Mouse (Mus musculus) embryonic facial prominence, embryonic 15.5 days (tissue): Measurements from ENCODE around the gene Dsp. TPM values are rescaled to one million over a fixed set of nuclear protein-coding genes. Genes with fewer than 3 reads are reported as not detected.

Experiments used
- ATAC-seq: fragments of 200-750 bp; cut with Nextera tagmentation; 2 replicates; pipeline ENCODE4 v1.8.0; 2017; ENCODE audit warnings: low read depth, moderate TSS enrichment; ENCODE audit not compliant: insufficient number of reproducible peaks, low FRiP score, low TSS enrichment
- H3K27ac ChIP-seq: fragments of 300-500 bp; sonication (generic); replicated peaks from 2 replicates; pipeline ENCODE4 v1.5.1; 2015; ENCODE audit warnings: mild to moderate bottlenecking, inconsistent platforms
- H3K27me3 ChIP-seq: fragments of 300-500 bp; sonication (generic); 2 replicates; pipeline ENCODE4 v1.6.1; 2015; ENCODE audit warnings: inconsistent platforms
- H3K36me3 ChIP-seq: fragments of 300-500 bp; sonication (generic); 2 replicates; pipeline ENCODE4 v1.6.1; 2015; ENCODE audit warnings: mild to moderate bottlenecking, inconsistent platforms
- H3K4me1 ChIP-seq: fragments of 300-500 bp; sonication (generic); 2 replicates; pipeline ENCODE4 v1.6.1; 2015; ENCODE audit warnings: inconsistent platforms
- H3K4me2 ChIP-seq: fragments of 300-500 bp; sonication (generic); replicated peaks from 2 replicates; pipeline ENCODE4 v1.6.1; 2015; ENCODE audit warnings: mild to moderate bottlenecking, inconsistent platforms
- H3K4me3 ChIP-seq: fragments of 300-500 bp; sonication (generic); replicated peaks from 2 replicates; pipeline ENCODE4 v1.5.1; 2015; ENCODE audit warnings: mild to moderate bottlenecking, inconsistent platforms
- H3K9ac ChIP-seq: fragments of 300-500 bp; sonication (generic); 2 replicates; pipeline ENCODE4 v1.6.1; 2015; ENCODE audit warnings: inconsistent platforms
- H3K9me3 ChIP-seq: fragments of 300-500 bp; sonication (generic); replicated peaks from 2 replicates; pipeline ENCODE4 v1.6.1; 2016; ENCODE audit warnings: inconsistent platforms
- WGBS: fragments of 180-500 bp; shearing (Covaris S2); methylation state at CpG from one replicate; pipeline ENCODE4 v1.1.7; 2015; 5-methylcytosine and 5-hydroxymethylcytosine counted together
- polyA plus RNA-seq: library from polyadenylated mRNA; unstranded; fragments of >200 nt; fragmentation: Nextera tagmentation; extraction: Ambion mirVana; gene quantifications from 2 replicates; pipeline ENCODE4 v1.2.1, GENCODE M21; 2015

Dsp gene
- polyA plus RNA-seq, 1 experiment from 2014 or later = 48.5 TPM

DNA sequence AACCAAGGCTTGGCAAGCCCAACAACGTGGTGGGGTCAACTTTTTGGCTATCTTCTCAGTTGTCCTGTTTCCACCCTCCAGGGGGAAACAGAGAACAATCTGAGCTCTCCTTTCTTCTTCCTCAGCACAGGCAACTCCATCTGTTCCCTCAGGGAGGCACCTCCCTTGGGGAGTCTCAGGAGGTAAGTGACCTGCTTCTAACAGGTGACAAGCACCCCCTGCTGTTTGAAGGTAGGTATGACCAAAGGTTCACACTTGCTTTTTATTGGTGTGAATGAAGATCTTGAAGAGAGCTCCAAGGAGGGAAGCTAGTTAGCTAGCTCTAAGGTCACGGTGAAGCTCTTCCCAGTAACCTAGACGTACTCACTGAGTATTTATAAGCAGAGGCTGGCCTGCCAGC is 84.3 kb downstream of the Dsp start:
- Histone ChIP-seq H3K4me3 (no peak overlapping the region), H3K9me3 (no peaks in the 10 kb centered on the region), H3K27me3 (no peaks in the 10 kb centered on the region), H3K4me2 (no peak overlapping the region), H3K4me1 (no peaks in the 10 kb centered on the region), H3K36me3 (no peaks in the 10 kb centered on the region), H3K27ac (no peak overlapping the region), H3K9ac (no peak overlapping the region)
- ATAC-seq = no peak
- 69% methylated on average over 3 of the region's 3 CpGs for WGBS

DNA sequence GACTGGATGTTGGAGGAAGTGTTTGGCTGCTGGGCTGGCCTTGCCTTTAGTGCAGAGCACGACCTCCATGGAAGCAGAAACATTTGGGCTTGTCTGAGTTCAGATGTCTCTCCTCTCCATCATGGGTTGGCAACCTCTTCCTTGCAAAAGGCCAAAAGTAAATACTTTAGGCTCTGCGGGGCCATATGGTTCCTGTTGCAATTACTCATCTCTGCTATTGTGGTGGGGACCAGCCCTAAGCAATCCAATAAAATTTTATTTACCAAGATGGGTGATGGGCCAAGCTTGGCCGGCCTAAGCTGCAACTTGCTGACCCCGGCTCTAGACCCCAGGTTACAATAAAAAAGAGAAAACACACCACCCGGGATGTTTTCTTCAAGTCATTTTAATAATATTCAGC is 97.1 kb downstream of the Dsp start:
- Histone ChIP-seq H3K27ac (no peak overlapping the region), H3K9me3 (no peaks in the 10 kb centered on the region), H3K4me3 (no peak overlapping the region), H3K4me2 (no peak overlapping the region), H3K36me3 (no peaks in the 10 kb centered on the region), H3K27me3 (no peaks in the 10 kb centered on the region), H3K4me1 (no peaks in the 10 kb centered on the region), H3K9ac (no peak overlapping the region)
- no peak for ATAC-seq
- 79% methylated on average over 5 of the region's 5 CpGs for WGBS

Other genes with a start within 250 kb of the Dsp start
- 130 and 131 TPM in 2 replicates for gene Ssr1, start 157.1 kb upstream of the Dsp start, polyA plus RNA-seq
- gene Riok1, start 114.3 kb upstream of the Dsp start, polyA plus RNA-seq = 46.4 and 52.2 TPM in 2 replicates
- gene Cage1, start 114.2 kb upstream of the Dsp start, polyA plus RNA-seq = 1.5 and 1.6 TPM in 2 replicates
- 32.9 and 39.3 TPM in 2 replicates for gene Snrnp48, start 53.6 kb downstream of the Dsp start, polyA plus RNA-seq
- gene Bmp6, start 193.8 kb downstream of the Dsp start, polyA plus RNA-seq = 5.1 and 5.2 TPM in 2 replicates